Mouse (Mus musculus): Measurements from ENCODE around the gene Klhl3. TPM values are rescaled to one million over a fixed set of nuclear protein-coding genes. Genes with fewer than 3 reads are reported as not detected.

The Klhl3 gene
- total RNA-seq, 2 experiments from 2014 or later = 5.6 to 5.8 TPM

DNA sequence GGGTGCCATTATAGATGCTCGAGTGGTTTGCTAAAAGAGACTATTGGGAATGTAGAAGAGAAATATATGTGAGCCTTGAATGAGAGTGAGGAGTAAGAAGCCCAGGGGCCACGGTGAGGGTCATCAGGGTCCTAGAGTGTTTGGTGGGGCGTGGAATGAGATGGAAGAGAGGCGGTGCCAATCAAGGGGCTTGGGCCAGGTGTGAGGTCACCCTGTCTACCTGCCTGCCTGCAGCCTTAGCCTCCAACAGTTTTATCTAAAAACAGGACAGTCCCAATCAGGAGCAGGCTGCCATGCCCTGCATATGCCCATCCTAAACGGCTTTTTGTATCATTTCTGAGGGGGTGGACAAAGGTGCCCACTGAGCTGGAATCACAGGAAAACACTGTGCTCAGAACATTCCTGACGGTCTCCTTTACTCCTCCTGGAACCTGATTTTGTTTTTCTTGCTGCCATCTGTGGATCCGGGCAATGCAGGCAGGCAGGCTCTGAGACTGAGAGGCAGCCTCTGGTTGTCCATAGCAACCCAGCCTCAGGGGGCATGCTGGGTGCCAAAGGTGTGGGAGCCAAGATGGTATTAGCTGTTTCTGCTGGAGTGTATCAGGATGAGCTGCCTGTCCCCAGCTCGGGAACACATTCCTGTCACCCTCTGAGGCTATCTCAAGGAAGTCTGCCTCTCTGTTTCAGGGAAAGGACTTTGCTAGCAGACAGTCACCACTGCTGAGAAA is 89.5 kb downstream of the Klhl3 start:
- DNase-seq = no peak

- no peak for DNase-seq
Observed at GRCm38 (mm10) chr13:58023001-58023560, 90.3 kb downstream of the Klhl3 start.

DNA sequence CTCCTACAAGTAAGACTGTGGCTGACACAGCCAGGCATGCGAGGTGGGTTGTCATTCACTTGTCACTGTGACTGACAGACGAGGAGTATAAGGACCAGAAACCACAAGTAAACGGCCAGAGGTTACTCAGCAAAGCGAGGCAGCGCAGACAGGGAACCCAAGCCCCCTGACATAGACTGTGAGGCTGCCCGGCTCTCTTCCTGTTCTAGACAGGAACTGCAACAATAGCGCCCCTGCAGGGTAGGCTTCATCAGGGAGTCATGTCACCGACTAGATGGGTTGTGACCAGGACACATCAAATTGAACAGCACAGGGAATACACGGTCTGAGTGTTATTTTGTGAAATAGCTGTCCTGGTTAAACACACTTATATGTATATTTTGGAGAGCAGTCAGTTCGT is 93.0 kb downstream of the Klhl3 start:
- no peak for DNase-seq

- no peak for DNase-seq
Observed at GRCm38 (mm10) chr13:58017298-58017697, 96.1 kb downstream of the Klhl3 start.

- DNase-seq = peak; percentile 76
Observed at GRCm38 (mm10) chr13:58012067-58012925, 101.1 kb downstream of the Klhl3 start.

DNA sequence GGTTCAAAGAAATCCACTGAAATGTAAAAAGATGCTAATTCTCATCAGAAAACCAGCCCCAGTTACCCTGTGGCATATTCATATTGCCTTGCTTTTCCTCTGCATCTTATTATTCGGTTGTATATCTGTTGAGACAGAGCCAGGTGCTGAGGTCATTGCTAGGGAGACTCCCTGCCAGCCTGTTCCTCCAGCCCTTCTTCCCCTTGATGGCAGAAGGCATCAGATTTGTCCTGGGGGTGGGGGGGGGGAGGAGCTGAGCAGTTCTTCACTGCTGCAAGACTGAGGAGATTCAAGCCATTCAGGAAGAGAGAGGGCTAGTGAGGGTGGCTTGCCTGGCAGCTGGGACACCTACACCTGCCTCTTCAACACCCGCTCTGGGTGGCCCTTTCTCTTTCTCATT is 101.9 kb downstream of the Klhl3 start:
- DNase-seq = no peak

- no peak for DNase-seq
Observed at GRCm38 (mm10) chr13:58010416-58010815, 103.0 kb downstream of the Klhl3 start.

DNA sequence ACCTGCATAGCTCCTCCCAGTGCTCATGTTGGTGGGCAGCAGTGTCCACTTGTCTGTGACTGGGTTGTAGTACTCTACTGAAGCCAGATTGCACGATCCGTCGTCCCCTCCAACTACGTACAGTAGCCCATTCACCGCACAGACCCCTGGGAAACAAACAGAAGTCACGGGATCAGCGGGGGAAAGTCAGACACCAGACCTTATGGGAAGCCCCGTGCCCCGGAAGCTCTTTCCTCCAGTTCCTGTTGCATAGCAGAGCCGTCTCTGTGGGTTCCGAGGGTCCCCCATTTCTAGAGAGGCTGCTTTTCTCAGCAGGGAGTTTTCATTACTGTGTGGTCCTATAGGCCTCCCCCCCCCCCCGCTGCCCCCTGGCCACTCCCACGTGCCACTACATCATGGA is 104.1 kb downstream of the Klhl3 start:
- no peak for DNase-seq

- DNase-seq = peak; percentile 30
Observed at GRCm38 (mm10) chr13:58008038-58008364, 105.4 kb downstream of the Klhl3 start.

DNA sequence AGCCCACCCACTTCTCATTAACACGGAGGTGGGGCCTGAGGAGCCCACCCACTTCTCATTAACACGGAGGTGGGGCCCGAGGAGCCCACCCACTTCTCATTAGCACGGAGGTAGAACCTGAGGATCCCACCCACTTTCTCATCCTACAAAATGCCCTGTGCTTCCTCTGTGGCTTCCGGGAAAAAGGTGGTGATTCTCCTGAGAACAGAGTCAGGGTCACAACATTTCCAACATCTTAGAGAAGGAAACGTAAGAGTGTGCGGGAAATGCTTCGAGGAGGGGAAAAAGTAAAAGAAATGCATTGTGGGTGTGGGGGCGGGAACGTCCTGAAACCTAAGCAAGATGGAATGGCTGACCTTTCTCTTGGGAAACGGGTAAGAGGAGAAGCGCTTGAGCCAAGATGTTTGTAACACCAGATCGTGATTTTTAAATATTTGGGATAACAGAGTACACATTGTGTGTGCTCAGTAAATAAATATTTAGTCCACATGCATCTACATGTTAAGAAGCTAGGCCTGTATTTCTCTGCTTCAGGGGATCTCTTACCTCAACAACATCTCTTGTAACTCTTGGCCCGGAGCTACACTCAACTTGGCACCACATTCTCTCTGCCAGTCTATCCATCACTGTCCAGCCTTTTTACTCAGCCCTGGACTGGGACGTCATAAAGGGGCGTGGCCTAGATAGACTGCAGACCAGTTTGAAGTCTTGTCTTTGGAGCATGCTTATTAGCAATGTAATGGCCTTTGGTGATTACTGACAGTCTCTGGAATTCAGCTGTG is 105.9 kb downstream of the Klhl3 start:
- DNase-seq = peak; percentile 39

DNA sequence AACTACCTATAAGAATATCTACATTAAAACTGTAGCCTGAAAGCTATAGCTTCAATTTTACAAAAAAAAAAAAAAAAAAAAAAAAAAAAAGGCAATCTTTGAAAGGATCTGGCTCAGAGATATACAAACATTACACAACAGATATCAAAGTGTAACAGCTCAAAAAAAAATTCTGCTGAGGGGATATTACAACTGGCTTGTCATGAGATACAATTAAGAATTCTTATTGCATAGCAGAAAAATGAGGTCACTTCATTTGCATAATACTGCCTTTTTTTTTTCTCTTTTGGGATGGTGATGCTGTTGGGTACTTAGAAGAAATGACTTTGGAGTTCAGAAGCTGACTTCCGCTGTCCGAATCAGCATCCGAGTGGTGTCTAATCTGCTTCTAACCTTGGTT is 111.6 kb downstream of the Klhl3 start:
- DNase-seq = no peak

DNA sequence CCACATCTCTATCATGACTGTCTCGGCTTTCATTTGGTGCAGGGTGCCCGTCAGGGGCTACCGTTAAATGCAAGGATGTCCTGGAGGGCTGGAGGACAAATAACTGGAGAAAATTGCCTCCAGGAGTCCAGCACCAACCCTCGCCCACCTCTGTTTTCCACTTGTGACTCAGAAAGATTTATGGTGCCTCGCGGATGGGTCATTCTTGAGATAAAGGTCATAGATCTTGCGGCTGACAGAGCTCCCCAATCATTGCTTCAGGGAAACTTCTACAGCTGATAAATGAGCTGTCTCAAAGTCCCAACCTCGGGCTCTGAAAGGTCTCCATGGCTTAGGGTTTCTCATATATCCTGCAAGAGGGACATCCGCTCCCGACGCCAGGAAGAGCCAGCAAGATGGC is 116.9 kb downstream of the Klhl3 start:
- no peak for DNase-seq

DNA sequence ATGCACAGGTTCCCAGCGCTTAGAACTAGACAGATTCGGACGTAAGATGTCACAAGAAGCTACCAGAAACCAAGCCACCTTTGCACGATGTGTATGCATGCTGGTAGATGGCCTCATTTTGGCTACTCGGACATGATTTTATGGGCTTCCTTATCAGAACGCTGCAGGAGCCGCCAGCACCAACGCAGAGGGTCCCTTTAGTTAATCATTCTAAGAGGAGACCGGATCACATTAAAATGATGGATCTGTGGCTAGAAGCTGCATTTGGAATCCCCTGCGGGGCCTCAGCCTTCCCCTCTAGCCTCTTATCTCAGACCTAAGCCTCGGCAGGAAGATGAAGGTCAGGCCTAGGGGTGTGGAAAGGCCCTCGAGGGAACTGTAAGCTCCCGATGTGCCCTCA is 117.5 kb downstream of the Klhl3 start:
- DNase-seq = no peak

- DNase-seq = no peak
Observed at GRCm38 (mm10) chr13:57984637-57985036, 128.8 kb downstream of the Klhl3 start.

GRCm38 (mm10) chr13:57984163-57984562 is 129.2 kb downstream of the Klhl3 start:
- DNase-seq = no peak

DNA sequence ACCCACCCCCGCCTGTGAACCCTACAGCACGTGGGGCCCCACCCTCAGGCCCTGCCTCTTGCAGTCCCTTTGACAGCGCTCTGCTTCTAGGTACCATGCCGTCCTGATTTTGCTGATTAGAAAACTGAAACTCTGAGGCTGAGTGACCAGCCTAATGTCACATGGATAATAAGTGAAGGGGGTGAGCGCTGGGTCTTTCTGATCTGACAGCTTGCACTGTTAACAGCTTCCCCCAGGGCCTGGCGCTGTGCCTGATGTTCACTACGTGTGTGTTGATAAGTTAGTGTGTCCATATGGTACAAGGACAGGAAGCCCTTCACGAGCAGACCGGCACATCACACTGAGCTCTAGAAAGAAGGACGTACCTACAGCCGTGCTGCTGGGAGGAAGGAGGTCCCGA is 130.1 kb downstream of the Klhl3 start:
- peak; percentile 72 for DNase-seq

DNA sequence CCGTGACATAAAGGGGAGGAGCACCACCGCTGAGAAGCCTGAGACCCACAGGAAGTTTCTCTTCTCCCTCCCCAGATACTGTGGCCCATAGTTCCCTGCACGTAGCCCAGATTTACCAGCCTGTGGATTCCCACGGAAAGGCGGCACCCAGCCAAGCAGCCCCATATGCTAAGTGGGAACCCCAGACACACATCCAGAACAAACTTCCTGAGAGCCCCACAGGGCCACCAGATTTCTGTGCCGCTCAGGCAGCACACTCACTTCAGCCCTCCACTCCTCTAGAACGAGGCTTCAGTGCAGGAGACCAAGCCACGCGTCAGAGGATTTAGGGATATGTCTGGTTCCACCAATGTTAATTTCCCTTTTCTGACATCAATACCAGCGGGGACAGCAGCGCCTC is 130.5 kb downstream of the Klhl3 start:
- DNase-seq = no peak

DNA sequence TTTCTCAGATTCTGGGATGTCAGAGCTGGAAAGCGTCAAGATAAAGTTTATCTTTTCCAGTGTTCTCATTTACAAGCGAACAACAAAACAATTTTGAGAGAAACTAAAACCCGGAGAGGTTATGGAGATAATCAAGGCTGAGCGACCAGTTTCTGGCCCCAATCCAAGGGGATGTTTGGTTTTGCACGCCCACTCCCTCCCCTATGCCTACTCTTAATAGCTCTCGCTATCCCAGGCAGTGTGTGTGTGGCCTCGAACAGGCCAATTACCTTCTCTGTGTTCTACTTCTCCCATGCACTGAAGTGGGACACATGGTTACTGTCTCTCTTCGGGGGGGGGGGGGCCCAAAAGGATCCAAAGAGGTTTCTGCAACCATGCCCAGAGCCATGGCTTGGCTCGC is 132.7 kb downstream of the Klhl3 start:
- DNase-seq = no peak

DNA sequence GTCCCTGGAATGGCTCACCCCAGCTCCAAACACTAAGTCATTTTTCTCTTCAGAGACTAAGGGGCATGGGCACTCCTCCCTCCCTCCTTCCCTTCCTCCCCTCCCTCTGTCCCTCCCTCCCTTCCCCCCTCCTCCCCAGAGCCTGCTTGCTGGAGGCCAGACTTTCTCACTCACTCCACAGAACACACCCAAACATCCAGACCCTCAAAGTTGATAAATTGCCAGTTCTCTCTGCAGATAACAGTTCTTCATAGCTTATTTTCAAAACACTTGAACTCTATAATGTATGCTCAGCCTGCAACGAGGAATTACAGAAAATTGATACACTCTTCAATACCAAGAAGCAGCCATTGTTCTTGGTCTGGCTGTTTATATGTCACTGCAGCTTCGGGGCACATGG is 133.3 kb downstream of the Klhl3 start:
- no peak for DNase-seq

DNA sequence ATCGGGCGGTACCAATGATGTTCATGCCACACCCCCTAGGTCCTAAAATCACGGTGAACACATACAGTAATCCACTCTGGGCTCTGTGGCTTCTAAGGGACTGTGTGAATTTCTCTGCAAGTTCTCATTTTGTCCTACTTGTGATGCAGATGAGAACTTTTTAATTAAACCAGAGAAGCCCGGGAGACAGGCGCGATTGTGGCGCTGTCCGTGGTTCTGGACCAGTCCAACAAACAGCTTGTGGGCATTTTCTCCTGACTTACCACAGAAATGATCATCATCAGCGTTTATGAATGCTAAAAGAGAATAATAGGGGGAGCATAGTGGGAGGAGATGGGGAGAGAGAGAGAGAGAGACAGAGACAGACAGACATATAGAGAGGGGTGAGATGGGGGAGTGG is 134.5 kb downstream of the Klhl3 start:
- DNase-seq = peak; percentile 56

GRCm38 (mm10) chr13:57977721-57978120 is 135.7 kb downstream of the Klhl3 start:
- no peak for DNase-seq

GRCm38 (mm10) chr13:57965658-57966057 is 147.7 kb downstream of the Klhl3 start:
- DNase-seq = no peak

GRCm38 (mm10) chr13:57960254-57960653 is 153.1 kb downstream of the Klhl3 start:
- DNase-seq = no peak

Data from heart, postnatal 4 days (tissue).